ENCODE assay signal across 9 mouse cellular contexts in the genomic region with DNA sequence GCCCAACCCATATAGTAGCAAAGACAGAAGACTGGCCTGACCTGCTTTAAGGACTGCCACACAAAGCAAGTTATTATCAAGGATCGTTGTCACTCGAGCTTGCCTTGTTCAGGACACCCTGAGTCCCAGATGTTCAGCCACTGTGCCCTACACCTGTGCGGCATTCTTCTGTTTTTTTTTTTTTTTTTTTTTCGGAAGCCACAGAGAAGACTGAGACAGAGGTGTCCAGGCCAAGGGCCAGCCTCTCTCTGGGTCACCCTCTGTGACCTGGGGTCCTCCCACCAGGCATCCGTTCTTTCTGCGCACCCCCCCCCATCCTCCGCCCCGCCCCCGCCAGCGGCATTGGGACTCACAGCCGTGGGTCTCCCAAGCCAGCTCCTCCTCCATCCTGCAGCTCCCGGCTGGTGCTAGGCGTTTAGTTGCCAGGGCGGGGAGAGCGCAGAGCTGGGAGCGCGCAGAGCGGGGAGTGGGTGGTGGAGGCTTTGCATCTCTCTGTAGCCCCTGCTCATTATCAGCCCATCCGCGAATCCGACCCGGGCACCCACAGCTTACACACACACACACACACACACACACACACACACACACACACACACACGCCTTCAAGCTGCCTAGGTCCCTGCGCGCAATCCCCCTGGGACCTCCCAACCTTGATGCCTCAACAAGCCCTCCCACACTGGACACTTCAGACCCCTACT. TPM values are rescaled to one million over a fixed set of nuclear protein-coding genes. Genes with fewer than 3 reads are reported as not detected.
A peak's percentile ranks its signal among the peaks of the same experiment; 100 is the strongest.
DNase-seq lines count a peak whose midpoint lies in the region; ATAC-seq and TF ChIP-seq lines count a peak whose summit lies in the region.
"Had no signal": no experiment of that assay in that cellular context is flagged by ENCODE, and none has a peak within 500 bp of the region (broad histone marks: within the 10 kb centered on the region; RNA-seq: fewer than 3 reads in every experiment).

A gene (minus strand): TSS at position 387 of the 698 bp plus-strand sequence.

- H3K36me3 ChIP-seq in heart, embryonic 14.5 days (ENCODE audit: control insufficient read depth, insufficient read depth, low read length): no peaks in the 10 kb centered on the region
- H3K36me3 ChIP-seq in embryonic facial prominence, embryonic 14.5 days (ENCODE audit: control insufficient read depth, insufficient read depth, low read length): no peaks in the 10 kb centered on the region
- H3K36me3 ChIP-seq in midbrain, embryonic 12.5 days: no peaks in the 10 kb centered on the region
- H3K36me3 ChIP-seq: G1E had no signal

- H3K27ac ChIP-seq in heart, embryonic 14.5 days (replicated peaks in 1 of 2; ENCODE audit: control insufficient read depth in 1 of 2, insufficient read depth in 1 of 2, low read depth in 2 of 2, low read length in 2 of 2): no peak within 1 kb of the TSS
- no peak within 1 kb of the TSS for H3K27ac ChIP-seq in embryonic facial prominence, embryonic 14.5 days (replicated peaks; ENCODE audit: low read depth, low read length)
- peak within 1 kb of the TSS; percentile 81 for H3K27ac ChIP-seq in layer of hippocampus, adult 2 months
- no peak within 1 kb of the TSS for H3K27ac ChIP-seq in midbrain, embryonic 12.5 days (replicated peaks)

- no peak for ATAC-seq in heart, embryonic 14.5 days (ENCODE audit: insufficient number of reproducible peaks, insufficient read depth, low FRiP score, low read depth)
- ATAC-seq in embryonic facial prominence, embryonic 14.5 days (ENCODE audit: low read depth): peak; percentile 63; the same call in 1 of the 2 replicates
- peak; percentile 69 for ATAC-seq in midbrain, embryonic 12.5 days (ENCODE audit: low FRiP score, low read depth)
- ATAC-seq in monocyte, adult 5-6 weeks (replicated peaks; ENCODE audit: insufficient number of reproducible peaks, low FRiP score, low TSS enrichment, poor library complexity, severe bottlenecking): no peak

- TF ChIP-seq CTCF in layer of hippocampus, adult 2 months (conservative IDR thresholded peaks at IDR 0.05): no peak

- H3K27me3 ChIP-seq in heart, embryonic 14.5 days (ENCODE audit: control insufficient read depth, insufficient read depth, low read length): 0 out of 2 replicates have a peak, but pooled peaks cover 3% of the 10 kb centered on the region
- no peaks in the 10 kb centered on the region for H3K27me3 ChIP-seq in embryonic facial prominence, embryonic 14.5 days (replicated peaks; ENCODE audit: control insufficient read depth, insufficient read depth, low read length)
- peaks cover 9% of the 10 kb centered on the region; the same call in 1 of the 2 replicates for H3K27me3 ChIP-seq in midbrain, embryonic 12.5 days

- peak within 1 kb of the TSS; percentile 41; the same call in 1 of the 2 replicates for H3K9ac ChIP-seq in heart, embryonic 14.5 days (ENCODE audit: low read length)
- H3K9ac ChIP-seq in embryonic facial prominence, embryonic 14.5 days (ENCODE audit: low read depth, low read length): peak within 1 kb of the TSS; percentile 54
- no peak within 1 kb of the TSS; the same call in 1 of the 2 replicates for H3K9ac ChIP-seq in midbrain, embryonic 12.5 days (replicated peaks)

- peak within 1 kb of the TSS; percentile 20 to 25 for H3K4me3 ChIP-seq in heart, embryonic 14.5 days (ENCODE audit: control insufficient read depth in 1 of 2, insufficient read depth in 1 of 2, low read depth in 1 of 2, low read length in 2 of 2)
- H3K4me3 ChIP-seq in embryonic facial prominence, embryonic 14.5 days (ENCODE audit: low read depth, low read length): peak within 1 kb of the TSS; percentile 34
- peak within 1 kb of the TSS; percentile 44 for H3K4me3 ChIP-seq in layer of hippocampus, adult 2 months
- peak within 1 kb of the TSS; percentile 35 for H3K4me3 ChIP-seq in midbrain, embryonic 12.5 days

- H3K4me1 ChIP-seq in heart, embryonic 14.5 days (ENCODE audit: control insufficient read depth in 2 of 2, insufficient read depth in 2 of 2, low read length in 2 of 2): peaks cover 0 to 5% of the 10 kb centered on the region in 2 experiments; a peak in 1 of 4 replicates
- peaks cover 11% of the 10 kb centered on the region for H3K4me1 ChIP-seq in embryonic facial prominence, embryonic 14.5 days (ENCODE audit: control insufficient read depth, insufficient read depth, low read length)
- H3K4me1 ChIP-seq in midbrain, embryonic 12.5 days: peaks cover 14% of the 10 kb centered on the region; the same call in 1 of the 2 replicates

- 10% methylated on average over 20 of the region's 25 CpGs for WGBS in heart, embryonic 14.5 days
- WGBS in embryonic facial prominence, embryonic 14.5 days: 7% methylated on average over 15 of the region's 25 CpGs
- 8% methylated on average over 19 of the region's 25 CpGs for WGBS in midbrain, embryonic 12.5 days

- peak within 1 kb of the TSS; percentile 64 for H3K4me2 ChIP-seq in heart, embryonic 14.5 days (ENCODE audit: low read length)
- H3K4me2 ChIP-seq in embryonic facial prominence, embryonic 14.5 days (ENCODE audit: low read depth, low read length): peak within 1 kb of the TSS; percentile 70
- peak within 1 kb of the TSS; percentile 55 for H3K4me2 ChIP-seq in midbrain, embryonic 12.5 days (replicated peaks)

- H3K9me3 ChIP-seq in heart, embryonic 14.5 days (ENCODE audit: control insufficient read depth, low read length): no peaks in the 10 kb centered on the region
- H3K9me3 ChIP-seq in embryonic facial prominence, embryonic 14.5 days (ENCODE audit: control insufficient read depth, low read length): no peaks in the 10 kb centered on the region
- no peaks in the 10 kb centered on the region for H3K9me3 ChIP-seq in midbrain, embryonic 12.5 days
- H3K9me3 ChIP-seq: G1E had no signal

- DNase-seq in heart, adult 8-10 months (ENCODE audit: low spot score): no peak
- DNase-seq in ZHBTc4 (ENCODE audit: low read depth, low spot score): peak; percentile 62
- peak; percentile 71 for DNase-seq in embryonic facial prominence, embryonic 14.5 days (ENCODE audit: low spot score)
- DNase-seq in layer of hippocampus, adult 2 months (ENCODE audit: low spot score in 2 of 2): peak; percentile 69 to 72
- DNase-seq in testis, postnatal 14 days (ENCODE audit: low spot score): peak; percentile 24

RNA-seq across cellular contexts. Expression of the gene that starts here (rescaled TPM):
- not detected in 2 replicates for polyA plus RNA-seq in heart, embryonic 14.5 days (2014; fragmentation: Nextera tagmentation; extraction: Ambion mirVana)
- not detected for total RNA-seq in heart, adult 8-10 months (2022)
- polyA plus RNA-seq in embryonic facial prominence, embryonic 14.5 days (2014; fragmentation: Nextera tagmentation; extraction: Ambion mirVana): not detected in 2 replicates
- total RNA-seq in layer of hippocampus, adult 2 months (2021): 1 to 10 TPM; 4.8 to 5.0 TPM
- 0.22 and 0.24 TPM in 2 replicates for polyA plus RNA-seq in midbrain, embryonic 12.5 days (2016; fragmentation: Nextera tagmentation; extraction: Ambion mirVana)
- 3.5 to 6.1 TPM (median 3.8 TPM) in 3 replicates for total RNA-seq in monocyte, adult 5-6 weeks (2017)
- polyA plus RNA-seq: G1E had no signal

Comparison
In these comparisons a context has a peak if more than half of its experiments do, and no peak if none do; other contexts are left out.
1. Peak in DNase-seq, ATAC-seq, H3K4me3 ChIP-seq, H3K9ac ChIP-seq and H3K4me2 ChIP-seq in embryonic facial prominence, embryonic 14.5 days; RNA of the gene not detected or under 1 TPM.
2. Peak in ATAC-seq, H3K4me3 ChIP-seq and H3K4me2 ChIP-seq in midbrain, embryonic 12.5 days; RNA of the gene not detected or under 1 TPM.